Mouse (Mus musculus) kidney, adult 9 months (tissue): ENCODE results near the gene S100a1.
A peak's percentile ranks its signal among the peaks of the same experiment; 100 is the strongest.

Source experiments
- DNase-seq: peaks from one replicate; pipeline ENCODE4 v3.0.0; 2022

Gene S100a1

GRCm38 (mm10) chr3:90513796-90514590 lies at the start of gene S100a1, which contains the start of gene S100a13:
TSS of gene S100a1 (minus strand) at chr3:90514392.
TSS of gene S100a13 (plus strand) at chr3:90514435.
- peak; percentile 92 for DNase-seq

DNA sequence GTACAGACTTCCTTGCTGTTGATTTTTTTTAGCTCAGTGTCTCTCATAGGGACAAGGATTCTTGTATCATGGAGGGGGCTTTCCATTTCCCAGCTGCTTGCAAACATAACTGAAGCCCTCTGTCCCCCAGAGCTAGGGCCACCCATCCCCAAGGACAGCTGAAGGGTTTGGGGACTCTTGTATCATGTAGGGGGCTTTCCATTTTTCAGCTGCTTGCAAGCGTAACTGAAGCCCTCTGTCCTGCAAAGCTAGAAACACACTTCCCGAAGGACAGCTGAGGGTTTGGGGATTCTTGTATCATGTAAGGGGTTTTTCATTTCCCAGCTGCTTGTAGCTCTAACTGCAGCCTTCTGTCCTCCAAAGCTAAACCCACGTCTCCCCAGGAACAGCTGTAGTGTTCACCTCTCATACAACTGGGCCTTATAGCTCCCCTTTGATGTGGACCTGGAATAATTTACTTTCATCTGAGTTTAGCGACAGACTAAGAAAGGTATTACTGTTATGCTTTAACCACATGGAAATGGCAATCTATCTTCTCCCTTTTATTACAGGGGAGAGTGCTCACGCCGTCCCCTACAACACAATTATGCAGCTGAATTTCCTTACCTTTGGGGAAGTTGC lies 45.9 kb upstream of the S100a1 start, which contains the start of gene S100a3:
S100a3 (plus strand) TSS at position 571 of the 621 bp plus-strand sequence.
- no peak for DNase-seq

DNA sequence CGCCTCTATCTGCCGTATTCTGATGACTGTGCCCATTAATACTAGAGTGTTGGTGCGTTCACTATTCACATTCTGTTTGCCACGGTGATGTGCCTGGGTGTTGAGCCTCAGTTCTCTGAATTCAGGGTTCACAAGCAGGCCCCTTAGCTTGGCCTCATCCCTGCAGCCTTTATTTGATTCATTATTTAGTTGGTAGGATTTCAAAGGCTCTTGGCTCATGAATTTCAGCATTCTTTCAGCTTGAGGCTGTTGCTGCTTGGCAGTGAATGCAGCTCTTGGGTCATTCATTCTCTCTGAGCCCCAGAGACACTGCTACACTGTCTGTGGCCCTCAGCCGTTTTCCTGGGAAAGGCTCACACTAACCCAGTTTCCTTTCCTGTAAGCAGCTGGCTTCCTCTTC lies 41.8 kb upstream of the S100a1 start:
- no peak for DNase-seq

DNA sequence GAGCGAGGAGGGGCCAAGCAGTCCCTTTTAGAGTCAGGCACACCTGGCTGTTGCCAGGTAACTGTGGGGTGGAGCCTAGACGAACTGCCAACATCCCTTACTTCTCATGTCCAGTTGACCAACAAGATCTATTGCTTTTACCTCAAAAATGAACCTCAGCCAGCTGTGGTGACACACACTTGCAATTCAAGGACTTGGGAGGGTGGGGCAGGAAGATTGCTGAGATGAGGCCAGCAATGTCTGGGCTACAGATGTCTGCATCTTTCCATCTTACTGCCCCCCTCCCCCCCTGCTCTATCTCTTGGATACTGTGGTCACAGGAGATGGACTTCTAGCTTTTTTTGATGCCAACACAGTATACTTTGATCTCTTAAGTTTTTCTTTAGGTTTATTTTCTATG lies 38.0 kb upstream of the S100a1 start:
- DNase-seq, result no peak

DNA sequence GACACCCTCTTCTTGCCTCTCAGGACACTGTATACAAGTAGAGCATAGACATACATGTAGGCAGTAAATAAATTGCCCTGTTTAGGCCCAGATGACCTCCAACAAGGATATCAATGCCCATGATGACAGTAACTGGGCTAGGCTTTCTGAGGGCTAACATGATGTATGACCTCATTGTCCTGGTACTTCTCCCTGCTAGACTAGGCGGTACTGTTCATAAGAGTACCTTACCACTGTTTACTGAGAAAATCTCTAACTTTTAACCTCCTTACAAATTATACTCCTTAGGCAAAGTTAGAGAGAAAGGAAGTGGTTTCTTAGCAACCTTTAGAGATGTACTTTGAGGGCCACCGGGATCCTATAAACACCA lies 36.2 kb upstream of the S100a1 start:
- no peak for DNase-seq

DNA sequence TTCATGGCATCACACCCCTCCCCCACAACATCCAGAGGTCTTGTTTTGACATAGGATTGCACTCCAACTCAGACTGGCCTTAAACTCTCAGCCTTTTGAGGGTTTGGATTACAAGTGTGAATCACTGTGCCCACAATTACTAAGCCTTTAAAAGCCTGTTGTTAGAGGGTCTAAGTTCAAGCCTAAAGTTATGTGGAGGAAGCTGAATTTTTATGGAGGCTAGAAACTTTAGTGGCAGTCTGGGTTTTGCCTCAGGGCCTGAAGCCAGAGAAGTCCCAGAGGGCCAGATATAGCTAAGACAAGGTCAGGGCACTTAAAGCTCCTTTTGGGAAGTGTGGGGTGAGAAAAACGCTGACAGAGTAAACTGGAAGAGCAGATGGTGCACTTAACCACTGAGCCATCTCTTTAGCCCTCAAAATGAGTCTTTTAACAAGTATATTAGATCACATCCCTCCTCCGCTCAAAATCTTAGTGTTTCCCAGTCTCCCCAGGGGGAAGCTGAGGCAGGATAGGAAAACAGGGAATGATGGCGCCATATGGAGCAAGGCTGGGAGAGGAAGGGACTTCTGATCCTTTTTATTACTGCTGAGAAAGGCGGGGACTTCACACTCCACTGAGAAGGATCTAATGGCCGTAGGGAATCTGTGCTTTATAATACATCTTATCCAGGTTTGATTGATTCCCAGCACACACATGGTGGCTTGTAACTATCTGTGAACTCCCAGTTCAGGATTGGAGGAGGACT lies 35.7 kb upstream of the S100a1 start:
- peak; percentile 36 for DNase-seq

DNA sequence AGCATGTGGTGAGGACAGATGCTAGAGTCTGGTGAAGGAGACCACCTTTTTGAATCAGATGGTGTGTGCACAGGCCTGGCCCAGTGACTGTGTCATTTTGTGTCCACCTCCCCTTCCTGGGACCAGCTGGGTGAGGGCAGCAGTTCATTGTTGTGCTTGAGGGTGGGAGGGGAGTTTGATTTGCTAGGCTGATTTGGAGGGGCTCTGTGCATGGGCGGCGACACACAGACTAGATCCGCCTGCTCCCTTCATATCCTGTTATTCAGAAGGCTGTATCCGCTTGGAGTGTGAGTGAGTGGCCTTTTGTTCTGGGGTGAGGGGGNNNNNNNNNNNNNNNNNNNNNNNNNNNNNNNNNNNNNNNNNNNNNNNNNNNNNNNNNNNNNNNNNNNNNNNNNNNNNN lies 26.7 kb upstream of the S100a1 start:
- peak; percentile 67 for DNase-seq

DNA sequence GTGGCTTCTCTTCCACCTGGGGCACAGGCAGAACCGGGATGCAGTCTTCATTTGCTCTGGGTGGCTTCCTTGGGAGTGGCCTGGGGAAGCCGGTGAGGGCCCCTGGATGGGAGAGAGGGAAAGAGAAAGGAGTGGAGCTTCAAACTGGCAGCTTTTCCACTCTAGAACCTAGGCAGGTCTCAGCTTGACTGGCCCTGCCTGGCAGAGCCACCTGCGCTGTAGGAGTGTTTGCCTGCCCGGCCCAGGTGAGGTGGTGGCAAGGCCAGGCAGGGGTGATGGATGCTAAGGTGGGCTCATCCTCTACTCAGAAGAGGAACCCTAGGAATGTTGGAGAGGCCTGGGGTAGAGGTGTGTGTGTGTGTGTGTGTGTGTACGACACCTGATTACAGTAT lies 23.7 kb upstream of the S100a1 start:
- no peak for DNase-seq

GRCm38 (mm10) chr3:90537141-90537904 lies 23.1 kb upstream of the S100a1 start, which contains the start of gene S100a16:
TSS of gene S100a16 (plus strand) at chr3:90537254.
- peak; percentile 92 for DNase-seq

DNA sequence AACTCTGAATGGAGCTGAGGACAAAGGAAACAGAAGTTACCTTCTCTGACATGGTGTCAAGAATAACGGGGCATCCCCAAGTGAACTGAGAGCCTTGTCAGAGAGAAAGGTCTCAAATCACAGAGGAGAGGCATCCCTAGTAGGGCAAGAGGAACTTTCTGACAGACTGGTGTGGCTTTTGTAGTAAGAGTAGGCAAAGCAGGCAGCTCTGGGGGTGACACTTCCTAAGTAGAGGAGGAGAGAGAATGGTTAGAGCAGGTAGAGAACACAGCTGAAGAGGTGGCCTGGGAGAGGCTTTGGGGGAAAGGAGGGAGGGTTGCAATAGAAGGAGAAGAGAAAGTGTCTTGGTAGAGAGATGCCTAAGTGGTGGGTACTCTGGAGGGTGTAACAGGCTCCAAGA lies 21.3 kb upstream of the S100a1 start:
- no peak for DNase-seq

- DNase-seq, result no peak
Observed at GRCm38 (mm10) chr3:90531713-90532112, 17.5 kb upstream of the S100a1 start.

DNA sequence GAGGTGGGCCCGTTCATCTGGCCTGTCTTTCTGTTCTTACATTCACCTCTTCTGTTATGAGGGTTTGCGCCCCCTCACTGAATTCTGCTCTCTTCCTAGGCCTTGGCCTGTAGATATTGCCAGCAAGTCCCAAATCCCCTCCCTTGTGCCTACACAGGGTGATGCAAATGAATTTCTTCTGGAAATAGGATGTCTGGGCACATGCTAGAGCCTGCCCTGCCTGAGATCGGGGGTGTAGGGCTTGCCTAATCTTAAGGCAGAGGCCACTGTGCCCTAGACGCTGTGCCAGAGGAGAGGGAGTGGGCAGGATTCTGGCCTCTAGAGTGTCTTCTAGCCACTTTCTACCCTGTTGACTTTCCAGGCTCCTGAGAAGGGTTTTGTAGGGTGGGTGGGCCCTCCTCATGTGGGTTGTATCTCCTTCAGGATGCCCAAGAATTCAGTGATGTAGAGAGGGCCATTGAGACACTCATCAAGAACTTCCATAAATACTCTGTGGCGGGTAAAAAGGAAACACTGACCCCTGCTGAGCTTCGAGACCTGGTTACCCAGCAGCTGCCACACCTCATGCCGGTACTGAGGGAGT lies 13.2 kb upstream of the S100a1 start:
- DNase-seq, result no peak

- no peak for DNase-seq
Observed at GRCm38 (mm10) chr3:90526580-90526979, 12.4 kb upstream of the S100a1 start, which contains the start of gene S100a14. TSS of gene S100a14 (plus strand) at chr3:90526856.

- no peak for DNase-seq
Observed at GRCm38 (mm10) chr3:90526076-90526475, 11.9 kb upstream of the S100a1 start.

DNA sequence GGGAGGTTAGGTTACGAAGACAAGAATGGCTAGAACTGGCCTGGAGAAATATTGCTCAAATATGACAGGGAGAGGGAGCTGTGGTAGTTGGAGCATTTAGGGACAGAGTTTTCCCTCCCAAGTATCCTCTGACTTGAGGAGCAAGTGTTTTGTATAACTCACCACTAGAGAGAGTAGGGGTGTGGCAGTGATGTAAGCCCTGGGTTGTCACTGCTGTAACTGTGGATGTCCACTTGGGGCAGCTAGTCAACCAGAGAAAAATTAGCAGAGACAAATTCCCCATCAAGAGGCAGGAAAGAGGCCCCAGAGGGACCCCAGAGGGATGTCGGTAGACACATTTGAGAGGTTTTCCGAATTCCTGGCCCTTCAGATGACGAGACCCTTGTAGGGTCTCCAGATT lies 11.2 kb upstream of the S100a1 start:
- DNase-seq, result peak; percentile 82

GRCm38 (mm10) chr3:90517711-90518110 lies 3.5 kb upstream of the S100a1 start:
- DNase-seq, result no peak

- DNase-seq, result no peak
Observed at GRCm38 (mm10) chr3:90515789-90516188, 1.6 kb upstream of the S100a1 start.

GRCm38 (mm10) chr3:90515242-90515641 lies 1.1 kb upstream of the S100a1 start:
- DNase-seq, result peak; percentile 58

- peak; percentile 78 for DNase-seq
Observed at GRCm38 (mm10) chr3:90514691-90515090, 499 bp upstream of the S100a1 start.

GRCm38 (mm10) chr3:90512948-90513642 lies 1.1 kb downstream of the S100a1 start:
- DNase-seq, result no peak

DNA sequence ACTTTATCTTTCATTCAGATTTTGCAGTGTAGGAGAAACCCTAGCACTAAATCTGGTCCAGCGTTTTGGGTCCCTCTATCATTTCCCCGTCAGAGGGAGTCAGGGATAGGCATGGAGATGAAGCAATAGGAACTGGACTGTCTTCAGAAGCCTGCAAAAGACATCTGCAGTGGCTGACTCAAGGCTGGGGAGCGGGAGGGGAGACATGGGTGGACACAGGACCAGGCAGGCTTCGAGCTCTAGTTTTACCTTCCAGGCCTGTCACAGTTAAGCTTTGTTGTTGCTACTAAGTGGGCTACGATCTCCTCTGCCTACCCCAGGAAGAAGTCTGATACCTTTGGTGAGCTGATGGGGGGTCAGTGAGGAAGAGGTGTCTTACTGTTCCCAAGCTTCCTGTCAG lies 1.9 kb downstream of the S100a1 start:
- no peak for DNase-seq

DNA sequence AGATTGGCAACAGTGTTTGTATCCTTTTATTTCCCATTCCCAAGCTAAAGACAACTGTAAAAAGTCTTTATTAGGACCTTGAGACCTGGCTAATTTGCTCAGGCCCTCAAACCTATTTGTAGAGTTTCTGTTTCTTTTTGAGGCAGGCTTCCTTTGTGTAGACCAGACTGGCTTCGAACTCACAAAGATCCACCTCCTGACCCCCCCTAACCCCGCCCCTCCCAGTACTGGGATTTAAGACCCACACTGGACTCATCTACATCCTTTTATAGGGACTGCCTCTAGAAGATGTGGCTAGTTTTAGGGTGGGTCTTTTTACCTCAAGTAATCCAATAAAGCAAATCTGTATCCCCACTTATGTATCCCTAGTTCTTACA lies 4.5 kb downstream of the S100a1 start:
- DNase-seq, result no peak
